Mouse (Mus musculus) liver, embryonic 14.5 days (tissue): ENCODE data around the gene Pole4.

Experiments
- CTCF ChIP-seq: IDR thresholded peaks from 2 replicates; pipeline ENCODE4 v1.5.1; 2016; ENCODE audit warnings: antibody characterized with exemption, low read depth, control low read depth
- EP300 ChIP-seq: IDR thresholded peaks from 2 replicates; pipeline ENCODE4 v1.6.1; 2016; ENCODE audit warnings: antibody characterized with exemption, low read depth

- TF ChIP-seq CTCF: no peak
- no peak for TF ChIP-seq EP300
These were observed 47.9 kb upstream of the Pole4 start for GRCm38 (mm10) chr6:82753061-82753460.
